Mouse (Mus musculus): ENCODE results near the gene Arhgap29. TPM values are rescaled to one million over a fixed set of nuclear protein-coding genes. Genes with fewer than 3 reads are reported as not detected.

Arhgap29 gene
- polyA plus RNA-seq, 1 experiment = 5.8 TPM

DNA sequence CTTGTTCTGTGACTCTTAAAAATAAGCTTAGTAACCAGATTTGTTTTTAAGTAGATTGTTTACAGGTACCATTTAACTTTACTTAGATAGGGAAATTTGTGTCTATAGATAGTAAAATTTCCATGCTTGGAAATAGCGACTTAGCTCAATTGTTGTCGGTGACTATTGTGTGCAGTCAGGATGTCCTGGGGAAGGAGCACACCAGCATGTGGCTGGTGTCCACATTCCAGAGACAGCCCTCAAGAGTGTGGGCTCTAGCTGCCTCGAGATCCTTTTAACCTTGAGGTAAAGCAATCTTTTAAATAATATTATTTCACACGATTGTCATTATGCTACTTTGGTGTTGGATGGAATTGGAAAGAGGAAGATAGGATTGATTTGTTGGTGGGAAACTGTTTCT lies 30.1 kb downstream of the Arhgap29 start:
- Histone ChIP-seq H3K36me3 (ENCODE audit: control insufficient read depth, insufficient read depth) (no peaks in the 10 kb centered on the region), H3K79me3 (ENCODE audit: low read depth) (no peaks in the 10 kb centered on the region), H3ac (ENCODE audit: control insufficient read depth, insufficient read length, low read depth) (no peak overlapping the region), H3K79me2 (ENCODE audit: control insufficient read depth, insufficient read depth) (no peaks in the 10 kb centered on the region), H3K4me3 (ENCODE audit: insufficient read depth, poor library complexity, severe bottlenecking) (no peak overlapping the region), H3K27me3 (ENCODE audit: control insufficient read depth, insufficient read depth, insufficient read length) (no peaks in the 10 kb centered on the region)
- no peak for TF ChIP-seq MYOG (IDR thresholded peaks at IDR 0.05; ENCODE audit: control insufficient read depth, extremely low read depth, insufficient read length)
- no peak for TF ChIP-seq CTCF (IDR thresholded peaks at IDR 0.05; ENCODE audit: control insufficient read depth, insufficient read depth, insufficient read length)
- TF ChIP-seq MYOD1 (IDR thresholded peaks at IDR 0.05; ENCODE audit: control insufficient read depth, insufficient read length, low read depth) = no peak
- no peak for TF ChIP-seq USF1 (IDR thresholded peaks at IDR 0.05; ENCODE audit: low read depth)
- no peak for TF ChIP-seq MAX (IDR thresholded peaks at IDR 0.05)
- TF ChIP-seq FOSL1 (IDR thresholded peaks at IDR 0.05; ENCODE audit: insufficient read depth, low read length, poor library complexity, severe bottlenecking) = no peak
- no peak for TF ChIP-seq CEBPB (IDR thresholded peaks at IDR 0.05; ENCODE audit: low read depth)

DNA sequence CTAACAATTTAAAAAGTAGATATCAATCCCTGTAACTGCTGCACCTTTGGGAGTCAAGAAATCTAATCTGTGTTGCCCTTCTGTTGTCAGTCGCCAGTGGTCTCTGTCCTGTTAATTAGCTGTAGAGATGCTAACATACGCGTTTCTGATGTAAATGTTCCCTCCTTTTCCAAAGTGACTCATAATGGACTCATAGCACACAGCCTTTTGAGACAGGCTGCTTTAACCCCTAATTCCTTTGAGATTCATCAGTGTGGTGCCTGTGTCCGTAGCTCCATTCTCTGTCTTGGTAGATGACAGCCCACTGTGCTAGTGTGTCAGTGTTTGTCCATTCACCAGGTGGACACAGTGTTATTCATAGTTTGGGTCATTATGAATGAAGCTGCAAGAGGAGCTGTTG lies 42.8 kb downstream of the Arhgap29 start:
- Histone ChIP-seq H3K79me2 (ENCODE audit: control insufficient read depth, insufficient read depth) (no peaks in the 10 kb centered on the region), H3ac (ENCODE audit: control insufficient read depth, insufficient read length, low read depth) (no peak overlapping the region), H3K27me3 (ENCODE audit: control insufficient read depth, insufficient read depth, insufficient read length) (no peaks in the 10 kb centered on the region), H3K4me3 (ENCODE audit: insufficient read depth, poor library complexity, severe bottlenecking) (no peak overlapping the region), H3K36me3 (ENCODE audit: control insufficient read depth, insufficient read depth) (no peaks in the 10 kb centered on the region), H3K79me3 (ENCODE audit: low read depth) (no peaks in the 10 kb centered on the region)
- no peak for TF ChIP-seq CTCF (IDR thresholded peaks at IDR 0.05; ENCODE audit: control insufficient read depth, insufficient read depth, insufficient read length)
- peak; percentile 61 for TF ChIP-seq FOSL1 (IDR thresholded peaks at IDR 0.05; ENCODE audit: insufficient read depth, low read length, poor library complexity, severe bottlenecking)
- no peak for TF ChIP-seq USF1 (IDR thresholded peaks at IDR 0.05; ENCODE audit: low read depth)

DNA sequence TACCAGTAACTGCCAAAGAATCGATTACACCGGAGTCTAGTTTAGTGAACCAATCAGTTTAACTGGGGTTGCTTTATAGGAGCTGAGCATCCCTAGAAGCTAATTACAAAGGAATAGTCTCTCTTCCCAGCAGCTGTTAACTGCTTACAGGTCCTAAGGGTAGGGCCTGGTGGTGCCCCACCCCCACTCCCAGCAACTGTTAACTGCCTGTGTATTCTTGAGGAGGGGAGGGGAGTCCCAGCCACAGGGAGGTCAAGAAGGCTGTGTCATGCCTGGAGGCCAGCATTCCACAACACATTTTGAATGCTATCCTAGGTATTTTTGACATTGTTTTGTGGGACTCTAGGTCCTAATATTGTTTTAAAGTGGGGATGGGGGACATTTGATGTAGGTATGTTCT lies 47.6 kb downstream of the Arhgap29 start:
- Histone ChIP-seq H3ac (ENCODE audit: control insufficient read depth, insufficient read length, low read depth) (no peak overlapping the region), H3K36me3 (ENCODE audit: control insufficient read depth, insufficient read depth) (no peaks in the 10 kb centered on the region), H3K79me2 (ENCODE audit: control insufficient read depth, insufficient read depth) (no peaks in the 10 kb centered on the region), H3K4me3 (ENCODE audit: insufficient read depth, poor library complexity, severe bottlenecking) (no peak overlapping the region), H3K27me3 (ENCODE audit: control insufficient read depth, insufficient read depth, insufficient read length) (no peaks in the 10 kb centered on the region), H3K79me3 (ENCODE audit: low read depth) (no peaks in the 10 kb centered on the region)
- TF ChIP-seq MAX (IDR thresholded peaks at IDR 0.05) = no peak
- no peak for TF ChIP-seq MYOG (IDR thresholded peaks at IDR 0.05; ENCODE audit: control insufficient read depth, extremely low read depth, insufficient read length)
- no peak for TF ChIP-seq MYOD1 (IDR thresholded peaks at IDR 0.05; ENCODE audit: control insufficient read depth, insufficient read length, low read depth)
- no peak for TF ChIP-seq USF1 (IDR thresholded peaks at IDR 0.05; ENCODE audit: low read depth)
- TF ChIP-seq CTCF (IDR thresholded peaks at IDR 0.05; ENCODE audit: control insufficient read depth, insufficient read depth, insufficient read length) = no peak
- no peak for TF ChIP-seq CEBPB (IDR thresholded peaks at IDR 0.05; ENCODE audit: low read depth)

DNA sequence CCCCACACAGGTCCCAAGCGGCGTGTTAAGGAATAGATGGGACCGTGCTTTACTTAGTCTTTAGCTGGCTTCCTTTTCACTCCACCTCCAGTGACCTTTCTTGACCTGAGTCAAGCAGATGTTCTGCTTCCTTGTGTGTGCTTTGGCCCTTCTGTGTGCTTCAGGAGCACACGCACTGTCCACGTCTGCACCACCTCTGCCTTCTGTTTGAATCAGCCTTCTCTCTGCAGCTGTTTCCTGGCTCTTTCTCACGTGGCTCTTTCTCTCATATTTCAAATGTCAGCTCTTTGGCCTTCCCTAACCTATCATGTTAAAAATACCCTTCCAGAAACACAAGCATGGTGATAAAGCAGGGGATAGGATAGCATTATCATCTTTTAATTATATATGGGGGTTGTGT lies 49.2 kb downstream of the Arhgap29 start:
- TF ChIP-seq FOSL1 (IDR thresholded peaks at IDR 0.05; ENCODE audit: insufficient read depth, low read length, poor library complexity, severe bottlenecking) (no peak), MAX (IDR thresholded peaks at IDR 0.05) (no peak), MYOD1 (IDR thresholded peaks at IDR 0.05; ENCODE audit: control insufficient read depth, insufficient read length, low read depth) (no peak), CTCF (IDR thresholded peaks at IDR 0.05; ENCODE audit: control insufficient read depth, insufficient read depth, insufficient read length) (no peak), CEBPB (IDR thresholded peaks at IDR 0.05; ENCODE audit: low read depth) (no peak), USF1 (IDR thresholded peaks at IDR 0.05; ENCODE audit: low read depth) (no peak), MYOG (IDR thresholded peaks at IDR 0.05; ENCODE audit: control insufficient read depth, extremely low read depth, insufficient read length) (no peak)
- H3K36me3 ChIP-seq (ENCODE audit: control insufficient read depth, insufficient read depth) = no peaks in the 10 kb centered on the region
- no peaks in the 10 kb centered on the region for H3K79me2 ChIP-seq (ENCODE audit: control insufficient read depth, insufficient read depth)
- no peaks in the 10 kb centered on the region for H3K79me3 ChIP-seq (ENCODE audit: low read depth)
- no peaks in the 10 kb centered on the region for H3K27me3 ChIP-seq (ENCODE audit: control insufficient read depth, insufficient read depth, insufficient read length)
- H3ac ChIP-seq (ENCODE audit: control insufficient read depth, insufficient read length, low read depth) = no peak overlapping the region
- H3K4me3 ChIP-seq (ENCODE audit: insufficient read depth, poor library complexity, severe bottlenecking) = no peak overlapping the region

DNA sequence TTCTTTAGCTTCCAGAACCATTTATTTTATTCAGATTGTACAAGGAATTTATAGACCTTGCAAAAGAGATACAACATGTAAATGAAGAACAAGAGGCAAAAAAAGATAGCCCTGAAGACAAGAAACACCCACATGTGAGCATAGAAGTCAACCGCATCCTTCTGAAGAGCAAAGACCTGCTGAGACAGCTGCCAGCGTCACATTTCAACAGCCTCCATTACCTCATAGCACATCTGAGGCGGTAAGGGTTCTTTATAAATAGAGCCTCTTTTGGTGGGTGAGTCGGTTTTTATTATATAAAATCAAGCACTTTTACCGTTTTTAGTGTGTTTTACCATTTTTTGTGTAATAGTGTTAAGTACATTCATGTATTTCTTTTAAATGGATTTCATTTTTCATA lies 57.5 kb downstream of the Arhgap29 start:
- no peaks in the 10 kb centered on the region for H3K27me3 ChIP-seq (ENCODE audit: control insufficient read depth, insufficient read depth, insufficient read length)
- no peaks in the 10 kb centered on the region for H3K36me3 ChIP-seq (ENCODE audit: control insufficient read depth, insufficient read depth)
- no peak overlapping the region for H3K4me3 ChIP-seq (ENCODE audit: insufficient read depth, poor library complexity, severe bottlenecking)
- H3ac ChIP-seq (ENCODE audit: control insufficient read depth, insufficient read length, low read depth) = no peak overlapping the region
- TF ChIP-seq MYOD1 (IDR thresholded peaks at IDR 0.05; ENCODE audit: control insufficient read depth, insufficient read length, low read depth) (peak; percentile 50), MYOG (IDR thresholded peaks at IDR 0.05; ENCODE audit: control insufficient read depth, extremely low read depth, insufficient read length) (no peak)
- no peaks in the 10 kb centered on the region for H3K79me3 ChIP-seq (ENCODE audit: low read depth)
- H3K79me2 ChIP-seq (ENCODE audit: control insufficient read depth, insufficient read depth) = no peaks in the 10 kb centered on the region

DNA sequence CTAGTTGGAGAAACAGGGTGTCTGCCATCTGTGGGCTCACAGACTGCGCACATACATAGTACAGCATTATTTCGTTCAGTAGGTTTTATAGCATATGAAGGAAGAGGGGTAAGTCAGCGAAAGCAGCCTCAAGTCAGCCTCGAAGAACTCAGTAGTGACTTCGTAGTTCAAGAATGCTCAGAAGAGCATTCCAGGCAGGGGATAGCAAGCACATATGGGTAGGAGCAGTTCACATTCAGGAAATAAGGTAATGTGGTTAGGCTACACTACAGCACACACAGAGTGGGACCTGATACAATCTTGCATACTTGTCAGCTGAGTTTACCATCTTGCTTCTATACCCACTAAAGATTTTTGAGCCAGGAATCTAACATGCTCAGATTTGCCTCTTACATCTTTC lies 58.0 kb downstream of the Arhgap29 start:
- Histone ChIP-seq H3K36me3 (ENCODE audit: control insufficient read depth, insufficient read depth) (no peaks in the 10 kb centered on the region), H3K79me2 (ENCODE audit: control insufficient read depth, insufficient read depth) (no peaks in the 10 kb centered on the region), H3K79me3 (ENCODE audit: low read depth) (no peaks in the 10 kb centered on the region), H3ac (ENCODE audit: control insufficient read depth, insufficient read length, low read depth) (peak overlapping the region; percentile 18), H3K4me3 (ENCODE audit: insufficient read depth, poor library complexity, severe bottlenecking) (no peak overlapping the region), H3K27me3 (ENCODE audit: control insufficient read depth, insufficient read depth, insufficient read length) (no peaks in the 10 kb centered on the region)
- TF ChIP-seq MYOD1 (IDR thresholded peaks at IDR 0.05; ENCODE audit: control insufficient read depth, insufficient read length, low read depth) = peak; percentile 5
- no peak for TF ChIP-seq MAX (IDR thresholded peaks at IDR 0.05)
